Mouse (Mus musculus): ENCODE measurements around the gene Upf1. TPM values are rescaled to one million over a fixed set of nuclear protein-coding genes. Genes with fewer than 3 reads are reported as not detected.

The Upf1 gene
- polyA plus RNA-seq, 1 experiment from 2014 or later, result 11.8 TPM

DNA sequence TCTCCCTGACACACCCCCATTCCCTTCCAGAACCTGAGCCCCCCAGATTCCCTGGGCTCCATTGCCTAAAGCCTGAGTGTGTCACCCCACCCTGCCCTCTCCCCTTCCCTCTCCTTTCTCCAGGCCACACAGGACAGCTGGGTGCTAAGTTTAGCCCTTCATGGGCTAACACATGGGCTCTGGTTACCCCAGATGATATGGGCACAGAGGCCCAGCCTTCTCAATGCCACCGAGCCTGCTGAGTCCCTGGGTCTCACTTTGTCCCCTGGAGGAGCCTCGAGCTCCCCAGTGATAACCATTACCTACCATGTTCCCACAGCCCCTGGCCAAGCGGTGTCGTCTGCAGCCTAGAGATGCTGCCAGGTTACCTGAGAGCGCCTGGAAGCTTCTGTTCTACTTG lies 35.2 kb downstream of the Upf1 start:
- 78% methylated on average over 5 of the region's 5 CpGs for WGBS
- peaks cover 24% of the 10 kb centered on the region for H3K4me1 ChIP-seq (ENCODE audit: control insufficient read depth, insufficient read depth, low read length)
- H3K9me3 ChIP-seq (replicated peaks; ENCODE audit: control insufficient read depth, low read length), result no peaks in the 10 kb centered on the region
- DNase-seq (ENCODE audit: low spot score) (no peak), ATAC-seq (no peak)
- peak overlapping the region; percentile 46; the same call in 1 of the 2 replicates for H3K4me3 ChIP-seq (ENCODE audit: low read depth, low read length)
- H3K9ac ChIP-seq (ENCODE audit: low read length), result peak overlapping the region; percentile 45; the same call in 1 of the 2 replicates
- peak overlapping the region; percentile 95 for H3K27ac ChIP-seq (ENCODE audit: low read depth, low read length)
- peaks cover 34% of the 10 kb centered on the region for H3K36me3 ChIP-seq (ENCODE audit: control insufficient read depth, insufficient read depth, low read length)
- no peaks in the 10 kb centered on the region for H3K27me3 ChIP-seq (replicated peaks; ENCODE audit: control insufficient read depth, insufficient read depth, low read length)
- H3K4me2 ChIP-seq (ENCODE audit: low read length), result peak overlapping the region; percentile 84

- no peaks in the 10 kb centered on the region for H3K27me3 ChIP-seq (replicated peaks; ENCODE audit: control insufficient read depth, insufficient read depth, low read length)
- 5% methylated on average over 15 of the region's 15 CpGs for WGBS
- peak overlapping the region; percentile 75 for H3K9ac ChIP-seq (ENCODE audit: low read length)
- ATAC-seq, result peak; percentile 93
- no peaks in the 10 kb centered on the region for H3K9me3 ChIP-seq (replicated peaks; ENCODE audit: control insufficient read depth, low read length)
- H3K27ac ChIP-seq (ENCODE audit: low read depth, low read length), result peak overlapping the region; percentile 95
- H3K4me3 ChIP-seq (ENCODE audit: low read depth, low read length), result peak overlapping the region; percentile 46
- H3K4me1 ChIP-seq (ENCODE audit: control insufficient read depth, insufficient read depth, low read length), result peaks cover 24% of the 10 kb centered on the region
- H3K36me3 ChIP-seq (ENCODE audit: control insufficient read depth, insufficient read depth, low read length), result peaks cover 33% of the 10 kb centered on the region
- H3K4me2 ChIP-seq (ENCODE audit: low read length), result peak overlapping the region; percentile 84
- DNase-seq (ENCODE audit: low spot score), result peak; percentile 99
Measured at GRCm38 (mm10) chr8:70316511-70317504, 36.3 kb downstream of the Upf1 start.

GRCm38 (mm10) chr8:70315624-70316510 lies 37.2 kb downstream of the Upf1 start, which contains the start of gene Cers1:
TSS of gene Cers1 (plus strand) at chr8:70315775.
- Histone ChIP-seq H3K9me3 (replicated peaks; ENCODE audit: control insufficient read depth, low read length) (no peaks in the 10 kb centered on the region), H3K4me2 (ENCODE audit: low read length) (peak within 1 kb of the TSS; percentile 84), H3K4me1 (ENCODE audit: control insufficient read depth, insufficient read depth, low read length) (peaks cover 24% of the 10 kb centered on the region), H3K4me3 (ENCODE audit: low read depth, low read length) (peak within 1 kb of the TSS; percentile 46), H3K27me3 (replicated peaks; ENCODE audit: control insufficient read depth, insufficient read depth, low read length) (no peaks in the 10 kb centered on the region), H3K27ac (ENCODE audit: low read depth, low read length) (peak within 1 kb of the TSS; percentile 95), H3K36me3 (ENCODE audit: control insufficient read depth, insufficient read depth, low read length) (peaks cover 35% of the 10 kb centered on the region), H3K9ac (ENCODE audit: low read length) (peak within 1 kb of the TSS; percentile 75)
- DNase-seq (ENCODE audit: low spot score) (peak; percentile 83), ATAC-seq (peak; percentile 60)
- WGBS, result 1% methylated on average over 59 of the region's 66 CpGs

- no peak overlapping the region for H3K27ac ChIP-seq (ENCODE audit: low read depth, low read length)
- no peak overlapping the region for H3K9ac ChIP-seq (ENCODE audit: low read length)
- ATAC-seq (no peak), DNase-seq (ENCODE audit: low spot score) (no peak)
- H3K4me3 ChIP-seq (ENCODE audit: low read depth, low read length), result no peak overlapping the region
- no peaks in the 10 kb centered on the region for H3K27me3 ChIP-seq (replicated peaks; ENCODE audit: control insufficient read depth, insufficient read depth, low read length)
- H3K9me3 ChIP-seq (replicated peaks; ENCODE audit: control insufficient read depth, low read length), result no peaks in the 10 kb centered on the region
- H3K4me1 ChIP-seq (ENCODE audit: control insufficient read depth, insufficient read depth, low read length), result peaks cover 24% of the 10 kb centered on the region
- 79% methylated on average over 2 of the region's 2 CpGs for WGBS
- H3K36me3 ChIP-seq (ENCODE audit: control insufficient read depth, insufficient read depth, low read length), result peaks cover 48% of the 10 kb centered on the region
- no peak overlapping the region for H3K4me2 ChIP-seq (ENCODE audit: low read length)
Measured at GRCm38 (mm10) chr8:70313399-70313798, 39.7 kb downstream of the Upf1 start.

- WGBS, result 30% methylated on average over 2 of the region's 2 CpGs
- Histone ChIP-seq H3K4me2 (ENCODE audit: low read length) (no peak overlapping the region), H3K4me3 (ENCODE audit: low read depth, low read length) (no peak overlapping the region), H3K9ac (ENCODE audit: low read length) (no peak overlapping the region), H3K27ac (ENCODE audit: low read depth, low read length) (no peak overlapping the region), H3K36me3 (ENCODE audit: control insufficient read depth, insufficient read depth, low read length) (peaks cover 81% of the 10 kb centered on the region), H3K4me1 (ENCODE audit: control insufficient read depth, insufficient read depth, low read length) (no peaks in the 10 kb centered on the region), H3K9me3 (replicated peaks; ENCODE audit: control insufficient read depth, low read length) (no peaks in the 10 kb centered on the region), H3K27me3 (replicated peaks; ENCODE audit: control insufficient read depth, insufficient read depth, low read length) (no peaks in the 10 kb centered on the region)
- no peak for DNase-seq (ENCODE audit: low spot score)
- no peak for ATAC-seq
Measured at GRCm38 (mm10) chr8:70309311-70309710, 43.8 kb downstream of the Upf1 start.

DNA sequence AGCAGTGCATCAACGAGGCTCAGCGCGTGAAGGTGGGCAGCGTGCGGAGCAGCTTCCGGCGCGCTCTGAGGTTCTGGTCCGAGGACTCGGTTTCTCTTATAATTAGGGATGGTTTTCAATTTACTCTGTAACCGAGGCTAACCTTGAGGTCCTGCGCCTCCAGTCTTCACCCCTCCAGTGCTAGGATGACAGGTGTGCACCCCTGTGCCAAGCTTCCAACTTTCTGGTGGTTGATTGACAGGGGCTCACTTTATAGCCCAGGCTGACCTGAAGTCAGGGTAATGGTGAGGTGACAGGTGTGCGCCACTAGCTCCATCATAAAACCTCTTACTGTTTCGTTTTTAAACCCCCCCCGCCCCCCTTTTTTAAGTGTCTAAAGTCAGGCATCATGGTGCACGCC lies 50.2 kb downstream of the Upf1 start:
- Histone ChIP-seq H3K36me3 (ENCODE audit: control insufficient read depth, insufficient read depth, low read length) (peaks cover 51% of the 10 kb centered on the region), H3K27ac (ENCODE audit: low read depth, low read length) (no peak overlapping the region), H3K4me3 (ENCODE audit: low read depth, low read length) (peak overlapping the region; percentile 81), H3K9ac (ENCODE audit: low read length) (peak overlapping the region; percentile 81), H3K9me3 (replicated peaks; ENCODE audit: control insufficient read depth, low read length) (no peaks in the 10 kb centered on the region), H3K4me1 (ENCODE audit: control insufficient read depth, insufficient read depth, low read length) (peaks cover 12% of the 10 kb centered on the region), H3K4me2 (ENCODE audit: low read length) (peak overlapping the region; percentile 92), H3K27me3 (replicated peaks; ENCODE audit: control insufficient read depth, insufficient read depth, low read length) (no peaks in the 10 kb centered on the region)
- ATAC-seq, result peak; percentile 40
- no peak for DNase-seq (ENCODE audit: low spot score)
- 7% methylated on average over 16 of the region's 16 CpGs for WGBS

- Histone ChIP-seq H3K4me3 (ENCODE audit: low read depth, low read length) (peak within 1 kb of the TSS; percentile 81), H3K9me3 (replicated peaks; ENCODE audit: control insufficient read depth, low read length) (no peaks in the 10 kb centered on the region), H3K4me1 (ENCODE audit: control insufficient read depth, insufficient read depth, low read length) (peaks cover 12% of the 10 kb centered on the region), H3K4me2 (ENCODE audit: low read length) (peak within 1 kb of the TSS; percentile 92), H3K36me3 (ENCODE audit: control insufficient read depth, insufficient read depth, low read length) (peaks cover 51% of the 10 kb centered on the region), H3K9ac (ENCODE audit: low read length) (peak within 1 kb of the TSS; percentile 81), H3K27me3 (replicated peaks; ENCODE audit: control insufficient read depth, insufficient read depth, low read length) (no peaks in the 10 kb centered on the region), H3K27ac (ENCODE audit: low read depth, low read length) (no peak within 1 kb of the TSS)
- DNase-seq (ENCODE audit: low spot score) (peak; percentile 96), ATAC-seq (peak; percentile 95)
- WGBS, result under 1% methylated on average over 40 of the region's 40 CpGs
Measured at GRCm38 (mm10) chr8:70302358-70302890, 50.7 kb downstream of the Upf1 start, which contains the start of the genes Ddx49 and Cope. TSS of gene Ddx49 (minus strand) at chr8:70302489. TSS of gene Cope (plus strand) at chr8:70302518.

DNA sequence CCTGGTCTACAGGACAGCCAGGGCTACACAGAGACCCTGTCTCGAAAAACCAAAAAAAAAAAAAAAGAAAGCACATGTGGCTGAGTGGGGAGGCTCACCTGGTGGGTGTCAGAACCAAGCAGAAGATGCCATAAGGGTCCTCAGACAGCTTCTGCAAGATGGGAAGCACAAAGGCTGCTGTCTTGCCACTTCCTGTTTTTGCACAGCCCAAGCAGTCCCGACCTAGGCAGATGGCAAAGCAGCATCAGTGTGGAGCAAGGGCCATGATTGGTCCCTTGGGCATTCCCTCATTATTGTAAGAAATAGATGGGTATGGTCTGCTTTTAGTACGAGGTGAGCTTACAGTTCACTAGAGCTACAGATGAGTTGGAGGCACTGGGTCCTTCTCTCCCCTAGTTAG lies 52.2 kb downstream of the Upf1 start:
- H3K9ac ChIP-seq (ENCODE audit: low read length), result no peak overlapping the region
- H3K4me1 ChIP-seq (ENCODE audit: control insufficient read depth, insufficient read depth, low read length), result peaks cover 12% of the 10 kb centered on the region
- no peak overlapping the region for H3K27ac ChIP-seq (ENCODE audit: low read depth, low read length)
- H3K9me3 ChIP-seq (replicated peaks; ENCODE audit: control insufficient read depth, low read length), result no peaks in the 10 kb centered on the region
- H3K36me3 ChIP-seq (ENCODE audit: control insufficient read depth, insufficient read depth, low read length), result peaks cover 54% of the 10 kb centered on the region
- no peaks in the 10 kb centered on the region for H3K27me3 ChIP-seq (replicated peaks; ENCODE audit: control insufficient read depth, insufficient read depth, low read length)
- H3K4me3 ChIP-seq (ENCODE audit: low read depth, low read length), result no peak overlapping the region
- WGBS, result 93% methylated on average over 3 of the region's 3 CpGs
- ATAC-seq (no peak), DNase-seq (ENCODE audit: low spot score) (no peak)
- H3K4me2 ChIP-seq (ENCODE audit: low read length), result no peak overlapping the region

Data from forebrain, embryonic 14.5 days (tissue).